Mouse (Mus musculus) inflammation-experienced regulatory T-cells, adult 6 months (primary cell): ENCODE data around the gene Enkd1. TPM values are rescaled to one million over a fixed set of nuclear protein-coding genes. Genes with fewer than 3 reads are reported as not detected.

Source experiments
- polyA plus RNA-seq, 3 experiments: library from polyadenylated mRNA; unstranded; fragments of 100-300 nt; shearing (Covaris generic); gene quantifications; one replicate each; pipeline ENCODE4 v1.2.1; 2017

Gene Enkd1
- polyA plus RNA-seq, 3 experiments from 2014 or later: 1.3 to 2.9 (median 1.9) TPM

Other genes starting within 250 kb of the Enkd1 start
- gene Tppp3, start 236.7 kb downstream of the Enkd1 start, polyA plus RNA-seq: 1 to 10 TPM in 1 of 3 experiments, under 1 TPM in 1, not detected in 1; 0.48 to 2.2 TPM
- 1 to 10 TPM; 1.1 to 2.2 (median 1.8) TPM for gene Zdhhc1, start 211.3 kb downstream of the Enkd1 start, polyA plus RNA-seq
- gene Hsd11b2, start 189.5 kb downstream of the Enkd1 start, polyA plus RNA-seq: not detected
- 10 to 100 TPM; 31.8 to 38.3 (median 38.3) TPM for gene Atp6v0d1, start 142.2 kb downstream of the Enkd1 start, polyA plus RNA-seq
- gene Ripor1, start 103.0 kb downstream of the Enkd1 start, polyA plus RNA-seq: 1 to 10 TPM; 6.1 to 9.3 (median 8.7) TPM
- 10 to 100 TPM; 52.4 to 66.1 (median 56.0) TPM for gene Ctcf, start 71.6 kb downstream of the Enkd1 start, polyA plus RNA-seq
- gene Agrp, start 70.8 kb downstream of the Enkd1 start, polyA plus RNA-seq: 1 to 10 TPM in 2 of 3 experiments, under 1 TPM in 1; 0.74 to 2.5 (median 1.5) TPM
- 1 to 10 TPM; 4.6 to 6.8 (median 6.6) TPM for gene Carmil2, start 21.9 kb downstream of the Enkd1 start, polyA plus RNA-seq
- gene Acd, start 7.1 kb downstream of the Enkd1 start, polyA plus RNA-seq: 10 to 100 TPM; 53.2 to 71.2 (median 54.5) TPM
- gene Pard6a, start 7.1 kb downstream of the Enkd1 start, polyA plus RNA-seq: 10 to 100 TPM in 1 of 3 experiments, 1 to 10 TPM in 2; 7.2 to 11.0 (median 9.0) TPM
- gene 4933405L10Rik, start 555 bp downstream of the Enkd1 start, polyA plus RNA-seq: not detected
- gene Gfod2, start 50.5 kb upstream of the Enkd1 start, polyA plus RNA-seq: 1 to 10 TPM; 1.7 to 5.9 (median 3.9) TPM
- 1 to 10 TPM; 5.3 to 8.7 (median 5.9) TPM for gene Ranbp10, start 119.1 kb upstream of the Enkd1 start, polyA plus RNA-seq
- gene Tsnaxip1, start 119.5 kb upstream of the Enkd1 start, polyA plus RNA-seq: not detected
- 10 to 100 TPM; 13.8 to 22.1 (median 18.4) TPM for gene Cenpt, start 145.1 kb upstream of the Enkd1 start, polyA plus RNA-seq
- gene Thap11, start 146.9 kb upstream of the Enkd1 start, polyA plus RNA-seq: 1 to 10 TPM; 5.5 to 6.7 (median 6.0) TPM
- 10 to 100 TPM; 10.8 to 70.1 (median 13.0) TPM for gene Nutf2, start 152.4 kb upstream of the Enkd1 start, polyA plus RNA-seq
- gene Edc4, start 172.7 kb upstream of the Enkd1 start, polyA plus RNA-seq: 10 to 100 TPM; 28.1 to 41.1 (median 33.9) TPM
- 1 to 10 TPM in 2 of 3 experiments, not detected in 1; 1.2 to 1.8 TPM for gene Nrn1l, start 185.4 kb upstream of the Enkd1 start, polyA plus RNA-seq
- 10 to 100 TPM; 10.0 to 14.4 (median 11.1) TPM for gene Pskh1, start 192.2 kb upstream of the Enkd1 start, polyA plus RNA-seq
- 1 to 10 TPM; 3.0 to 4.1 (median 3.4) TPM for gene Ctrl, start 225.7 kb upstream of the Enkd1 start, polyA plus RNA-seq
- gene Psmb10, start 230.2 kb upstream of the Enkd1 start, polyA plus RNA-seq: 100 to 1,000 TPM; 368 to 388 (median 373) TPM
- under 1 TPM; 0.44 to 0.67 (median 0.45) TPM for gene Lcat, start 235.2 kb upstream of the Enkd1 start, polyA plus RNA-seq